Mouse (Mus musculus) embryonic facial prominence, embryonic 11.5 days (tissue): Measurements from ENCODE around the gene Dynlrb1. TPM values are rescaled to one million over a fixed set of nuclear protein-coding genes. Genes with fewer than 3 reads are reported as not detected.

Experiments used
- ATAC-seq: fragments of 200-750 bp; cut with Nextera tagmentation; replicated peaks from 2 replicates; pipeline ENCODE4 v1.8.0; 2017; ENCODE audit warnings: low read depth; ENCODE audit not compliant: insufficient number of reproducible peaks, low FRiP score, low TSS enrichment
- DNase-seq: peaks from one replicate; pipeline ENCODE4 v3.0.0-alpha.2; 2015; ENCODE audit warnings: low spot score
- H3K27ac ChIP-seq: fragments of 300-500 bp; sonication (generic); replicated peaks from 2 replicates; pipeline ENCODE4 v1.5.1; 2014; ENCODE audit warnings: mild to moderate bottlenecking, low read depth, low read length, control low read depth
- H3K27me3 ChIP-seq: fragments of 300-500 bp; sonication (generic); 2 replicates; pipeline ENCODE4 v1.6.1; 2014; ENCODE audit warnings: mild to moderate bottlenecking, low read length, moderate library complexity, mixed read lengths; ENCODE audit not compliant: control insufficient read depth, insufficient read depth
- H3K36me3 ChIP-seq: fragments of 300-500 bp; sonication (generic); replicated peaks from 2 replicates; pipeline ENCODE4 v1.6.1; 2014; ENCODE audit warnings: low read depth, mild to moderate bottlenecking, low read length, moderate library complexity, mixed read lengths; ENCODE audit not compliant: control insufficient read depth, insufficient read depth
- H3K4me1 ChIP-seq: fragments of 300-500 bp; sonication (generic); 2 replicates; pipeline ENCODE4 v1.6.1; 2014; ENCODE audit warnings: low read length, mixed read lengths; ENCODE audit not compliant: control insufficient read depth, insufficient read depth
- H3K4me2 ChIP-seq: fragments of 300-500 bp; sonication (generic); 2 replicates; pipeline ENCODE4 v1.6.1; 2014; ENCODE audit warnings: low read depth, mild to moderate bottlenecking, control low read depth, low read length, moderate library complexity
- H3K4me3 ChIP-seq: fragments of 300-500 bp; sonication (generic); 2 replicates; pipeline ENCODE4 v1.5.1; 2014; ENCODE audit warnings: low read depth, low read length, control low read depth
- H3K9ac ChIP-seq: fragments of 300-500 bp; sonication (generic); replicated peaks from 2 replicates; pipeline ENCODE4 v1.6.1; 2014; ENCODE audit warnings: mild to moderate bottlenecking, control low read depth, low read length
- H3K9me3 ChIP-seq: fragments of 300-500 bp; sonication (generic); replicated peaks from 2 replicates; pipeline ENCODE4 v1.6.1; 2016; ENCODE audit warnings: mild to moderate bottlenecking, low read length, inconsistent platforms, mixed read lengths; ENCODE audit not compliant: control insufficient read depth
- WGBS: fragments of 180-500 bp; shearing (Covaris S2); extraction: QIAGEN DNeasy Blood & Tissue Kit; methylation state at CpG from one replicate; pipeline ENCODE4 v1.1.7; 2014; 5-methylcytosine and 5-hydroxymethylcytosine counted together
- polyA plus RNA-seq: library from polyadenylated mRNA; unstranded; fragments of >200 nt; fragmentation: Nextera tagmentation; extraction: Ambion mirVana; gene quantifications from 2 replicates; pipeline ENCODE4 v1.2.1, GENCODE M21; 2014

The Dynlrb1 gene
- polyA plus RNA-seq, 1 experiment from 2014 or later = 515 TPM

DNA sequence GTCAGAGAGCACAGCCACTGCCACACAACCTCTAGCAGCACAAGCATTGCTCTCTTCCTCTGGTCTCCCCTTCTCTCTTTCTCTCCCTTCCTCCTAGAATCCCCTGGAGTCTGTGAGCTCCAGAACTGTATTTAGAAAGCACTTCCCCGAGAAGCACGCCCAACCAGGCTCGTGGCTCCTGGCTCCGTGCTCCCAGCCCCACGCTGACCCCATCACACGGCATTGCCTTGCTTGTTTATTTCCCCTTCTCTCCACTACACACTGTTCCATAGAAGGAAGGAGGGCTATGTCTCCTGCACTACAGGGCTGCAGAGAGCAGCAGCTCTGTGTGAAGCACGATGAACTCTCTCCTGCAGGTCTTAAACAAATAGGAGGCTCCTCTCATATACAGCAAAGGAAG is 48.3 kb downstream of the Dynlrb1 start:
- WGBS = 82% methylated on average over 7 of the region's 7 CpGs
- ATAC-seq (no peak), DNase-seq (no peak)
- Histone ChIP-seq H3K9ac (no peak overlapping the region), H3K27me3 (no peaks in the 10 kb centered on the region), H3K27ac (no peak overlapping the region), H3K4me3 (no peak overlapping the region), H3K4me1 (no peaks in the 10 kb centered on the region), H3K4me2 (no peak overlapping the region), H3K9me3 (no peaks in the 10 kb centered on the region), H3K36me3 (no peaks in the 10 kb centered on the region)

DNA sequence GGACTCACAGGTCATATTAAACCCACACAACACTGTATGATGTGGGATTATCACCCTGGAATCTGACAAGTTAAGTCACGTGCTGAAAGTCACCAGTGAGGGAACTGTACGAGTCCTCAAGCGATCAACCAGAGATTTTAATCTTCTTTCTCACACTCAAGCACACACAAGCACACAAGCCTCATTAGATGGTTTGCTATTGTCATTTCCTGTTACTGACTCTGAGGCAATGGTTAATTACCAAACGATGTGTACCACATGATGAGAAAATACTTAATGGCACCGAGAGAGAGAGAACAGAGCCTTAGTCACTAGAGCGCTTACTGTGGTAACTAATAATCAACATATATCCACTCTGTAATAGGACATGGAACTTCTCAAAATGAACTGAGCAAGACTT is 49.4 kb downstream of the Dynlrb1 start:
- H3K36me3 ChIP-seq = no peaks in the 10 kb centered on the region; the same call in 1 of the 2 replicates
- no peaks in the 10 kb centered on the region for H3K4me1 ChIP-seq
- H3K9ac ChIP-seq = no peak overlapping the region
- H3K4me3 ChIP-seq = no peak overlapping the region
- H3K27me3 ChIP-seq = no peaks in the 10 kb centered on the region
- no peak for DNase-seq
- no peak overlapping the region for H3K27ac ChIP-seq
- no peak overlapping the region for H3K4me2 ChIP-seq
- whole genome bisulfite sequencing = 89% methylated on average over 6 of the region's 6 CpGs
- ATAC-seq = no peak
- no peaks in the 10 kb centered on the region for H3K9me3 ChIP-seq

DNA sequence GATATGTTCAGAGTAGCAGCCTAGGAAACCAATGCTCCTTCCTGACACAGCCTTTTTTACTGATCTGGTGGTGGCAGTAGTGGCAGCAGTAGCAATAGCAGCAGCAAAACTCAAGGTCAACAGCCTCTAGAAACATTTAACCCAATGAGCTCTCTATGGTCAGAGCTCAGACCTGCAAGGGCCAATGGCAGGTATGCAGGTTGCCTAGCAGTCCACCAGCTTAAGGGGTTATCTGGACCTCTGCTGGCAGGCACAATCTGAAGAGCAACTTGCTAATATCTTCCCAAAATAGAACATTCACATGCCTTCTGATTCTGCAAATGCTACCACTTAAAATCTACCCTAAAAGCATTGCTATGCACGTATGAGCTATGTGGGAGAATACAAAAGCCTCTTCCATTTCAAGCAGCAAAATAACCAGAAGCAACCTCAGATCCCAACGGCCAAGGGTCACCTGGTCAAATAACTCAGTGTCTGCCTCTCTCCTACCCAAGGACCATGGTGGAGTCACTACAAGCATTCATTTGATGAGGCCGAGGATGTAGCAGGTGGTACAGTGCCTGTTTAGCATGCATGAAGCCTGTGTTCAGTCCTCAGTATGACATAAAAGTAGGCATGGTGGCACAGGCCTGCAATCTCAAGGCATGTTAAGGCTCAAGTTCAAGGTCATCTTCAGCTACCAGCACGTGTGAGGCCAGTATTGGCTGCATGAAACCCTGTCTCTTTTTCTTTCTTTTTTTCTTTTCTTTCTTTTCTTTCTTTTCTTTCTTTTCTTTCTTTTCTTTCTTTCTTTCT is 51.3 kb downstream of the Dynlrb1 start:
- H3K4me2 ChIP-seq = no peak overlapping the region
- H3K4me1 ChIP-seq = no peaks in the 10 kb centered on the region
- no peak for DNase-seq
- no peak for ATAC-seq
- no peak overlapping the region for H3K9ac ChIP-seq
- WGBS = 85% methylated on average over 4 of the region's 4 CpGs
- no peaks in the 10 kb centered on the region for H3K27me3 ChIP-seq
- no peak overlapping the region for H3K4me3 ChIP-seq
- H3K36me3 ChIP-seq = peaks cover 3% of the 10 kb centered on the region
- no peak overlapping the region for H3K27ac ChIP-seq
- H3K9me3 ChIP-seq = no peaks in the 10 kb centered on the region

DNA sequence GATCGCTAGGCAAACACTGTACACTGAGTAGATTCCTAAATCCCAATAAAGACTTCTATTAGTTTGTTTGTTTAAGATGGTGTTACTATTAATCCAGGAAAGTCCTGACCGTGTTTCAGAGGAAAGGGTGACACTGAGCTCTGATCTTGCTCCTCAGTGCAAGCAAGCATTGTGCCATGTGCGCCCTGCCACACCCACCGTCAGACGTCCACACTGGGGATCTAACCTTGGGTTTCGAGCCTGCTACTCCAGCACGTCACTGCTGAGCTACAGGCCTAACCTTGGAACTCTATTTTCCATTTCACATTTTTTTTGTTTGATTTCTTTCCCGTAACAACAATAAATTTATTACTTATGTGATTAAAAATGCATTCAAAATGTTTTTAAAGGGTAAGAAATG is 53.7 kb downstream of the Dynlrb1 start:
- ATAC-seq (no peak), DNase-seq (no peak)
- Histone ChIP-seq H3K27me3 (no peaks in the 10 kb centered on the region), H3K36me3 (peaks cover 5% of the 10 kb centered on the region), H3K27ac (no peak overlapping the region), H3K4me3 (no peak overlapping the region), H3K9ac (no peak overlapping the region), H3K4me2 (no peak overlapping the region), H3K4me1 (no peaks in the 10 kb centered on the region), H3K9me3 (no peaks in the 10 kb centered on the region)
- 89% methylated on average over 8 of the region's 8 CpGs for WGBS

DNA sequence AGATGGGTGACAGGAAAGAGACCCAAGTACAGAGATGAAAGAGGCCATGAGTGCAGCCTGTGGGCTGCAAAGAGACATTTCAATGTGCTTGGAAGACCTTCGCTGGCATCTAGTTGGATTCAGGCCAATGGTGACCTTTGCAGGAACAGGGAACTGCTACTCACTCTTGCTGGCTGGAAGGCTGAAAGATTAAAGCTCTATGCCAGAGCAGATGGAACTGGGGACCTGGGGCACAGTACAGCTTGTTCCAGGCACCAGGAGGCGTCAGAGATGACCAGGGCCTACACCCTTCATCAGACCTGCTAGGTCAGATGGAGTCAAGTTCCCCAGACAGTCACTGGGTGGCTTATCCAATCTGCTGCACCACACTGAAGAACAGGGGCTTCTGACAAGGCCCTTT is 57.0 kb downstream of the Dynlrb1 start:
- Histone ChIP-seq H3K27ac (no peak overlapping the region), H3K9me3 (no peaks in the 10 kb centered on the region), H3K27me3 (no peaks in the 10 kb centered on the region), H3K9ac (no peak overlapping the region), H3K4me3 (no peak overlapping the region), H3K4me2 (no peak overlapping the region), H3K36me3 (peaks cover 10% of the 10 kb centered on the region), H3K4me1 (no peaks in the 10 kb centered on the region)
- DNase-seq (no peak), ATAC-seq (no peak)
- WGBS = 86% methylated on average over 2 of the region's 2 CpGs

DNA sequence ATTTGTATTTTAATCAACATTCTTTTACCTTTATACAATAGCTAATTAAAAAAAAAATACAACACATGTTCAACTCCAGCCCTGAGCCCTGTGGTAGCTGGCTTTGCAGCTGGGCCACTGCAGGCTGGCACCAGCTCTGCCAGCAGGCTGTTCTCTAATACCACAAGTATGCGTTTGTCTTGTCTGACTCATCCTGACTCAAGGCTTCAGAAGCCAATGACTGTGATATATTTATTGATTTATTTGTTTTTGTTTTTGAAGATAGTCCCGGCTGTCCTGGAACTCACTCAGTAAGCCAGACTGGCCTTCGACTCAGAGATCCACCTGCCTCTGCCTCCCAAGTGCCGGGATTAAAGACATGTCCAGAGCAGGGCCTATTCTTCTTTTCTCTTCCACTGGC is 57.6 kb downstream of the Dynlrb1 start:
- no peaks in the 10 kb centered on the region for H3K27me3 ChIP-seq
- no peak overlapping the region for H3K4me3 ChIP-seq
- no peak for DNase-seq
- no peaks in the 10 kb centered on the region for H3K9me3 ChIP-seq
- peaks cover 14% of the 10 kb centered on the region for H3K36me3 ChIP-seq
- no peak overlapping the region for H3K4me2 ChIP-seq
- no peak overlapping the region for H3K9ac ChIP-seq
- H3K4me1 ChIP-seq = no peaks in the 10 kb centered on the region
- no peak for ATAC-seq
- WGBS = 91% methylated on average over 4 of the region's 4 CpGs
- H3K27ac ChIP-seq = no peak overlapping the region

DNA sequence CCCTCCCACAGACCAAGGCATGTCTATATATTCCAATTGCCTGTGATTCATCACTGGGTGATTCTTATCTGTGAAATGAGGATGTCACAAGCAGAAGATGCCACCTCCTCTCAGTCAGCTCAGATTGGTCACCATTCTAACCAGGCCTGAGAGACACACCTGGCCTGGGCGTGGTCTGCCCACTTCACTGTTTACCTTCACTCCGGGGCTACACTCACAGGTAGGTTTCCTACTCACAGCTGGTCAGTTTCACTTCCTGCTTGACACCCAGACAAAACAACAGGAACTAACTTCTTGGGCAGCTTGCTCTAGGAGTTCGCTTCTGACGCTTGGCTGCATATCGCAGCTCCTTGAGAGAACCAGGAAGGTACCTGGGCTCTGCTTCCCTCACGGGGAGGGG is 59.1 kb downstream of the Dynlrb1 start:
- DNase-seq (no peak), ATAC-seq (no peak)
- no peak overlapping the region for H3K4me3 ChIP-seq
- no peaks in the 10 kb centered on the region for H3K4me1 ChIP-seq
- H3K27ac ChIP-seq = no peak overlapping the region
- no peak overlapping the region for H3K4me2 ChIP-seq
- no peak overlapping the region for H3K9ac ChIP-seq
- H3K9me3 ChIP-seq = no peaks in the 10 kb centered on the region
- 93% methylated on average over 6 of the region's 6 CpGs for WGBS
- H3K27me3 ChIP-seq = no peaks in the 10 kb centered on the region
- peaks cover 14% of the 10 kb centered on the region for H3K36me3 ChIP-seq

DNA sequence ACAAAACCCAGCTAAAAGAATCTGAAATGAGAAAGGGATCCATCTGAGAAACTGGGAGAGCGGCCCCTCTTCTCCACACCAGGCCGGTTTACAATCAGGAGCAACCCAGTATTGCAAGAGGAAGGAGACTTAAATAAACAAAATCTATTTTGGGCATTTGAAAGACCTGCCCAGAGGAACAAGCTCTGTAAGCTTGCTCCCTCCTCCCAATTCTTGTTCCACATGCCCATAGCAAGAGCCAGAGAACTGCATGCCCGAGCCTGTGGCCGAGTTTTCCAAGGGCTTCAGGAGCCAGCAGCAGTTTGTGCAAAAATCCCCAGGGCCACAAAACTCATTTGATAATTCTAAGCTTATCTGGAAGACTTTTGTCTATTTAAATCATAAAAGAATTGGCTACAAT is 63.2 kb downstream of the Dynlrb1 start:
- no peak for ATAC-seq

More for the DNA sequence above, 63.2 kb downstream of the Dynlrb1 start:
- Histone ChIP-seq H3K36me3 (peaks cover 9% of the 10 kb centered on the region), H3K9me3 (no peaks in the 10 kb centered on the region), H3K4me1 (no peaks in the 10 kb centered on the region), H3K27ac (no peak overlapping the region), H3K27me3 (no peaks in the 10 kb centered on the region), H3K9ac (no peak overlapping the region), H3K4me2 (no peak overlapping the region), H3K4me3 (no peak overlapping the region)
- no peak for DNase-seq
- 90% methylated on average over 4 of the region's 4 CpGs for WGBS
